Mouse (Mus musculus) spleen, adult 2 months (tissue): Measurements from ENCODE around the gene Preb. TPM values are rescaled to one million over a fixed set of nuclear protein-coding genes. Genes with fewer than 3 reads are reported as not detected.
A peak's percentile ranks its signal among the peaks of the same experiment; 100 is the strongest.

Source experiments
- DNase-seq, 2 experiments: peaks; one replicate each; pipeline versions ENCODE4 v3.0.0 to v3.0.0-alpha.2; 2012 to 2021; ENCODE audit warnings: low spot score in 2 of 2, low read depth in 1 of 2
- H3K27ac ChIP-seq: fragments of 200-500 bp; 2 replicates; pipeline ENCODE4 v1.5.1; 2012; ENCODE audit warnings: low read length, inconsistent platforms; ENCODE audit not compliant: insufficient read depth
- H3K27me3 ChIP-seq: fragments of 200-500 bp; 2 replicates; pipeline ENCODE4 v1.6.1; 2012; ENCODE audit warnings: mild to moderate bottlenecking, moderate library complexity, low read length, inconsistent platforms; ENCODE audit not compliant: control insufficient read depth, insufficient read depth
- H3K36me3 ChIP-seq: fragments of 200-500 bp; 2 replicates; pipeline ENCODE4 v1.6.1; 2012; ENCODE audit warnings: mild to moderate bottlenecking, low read length, inconsistent platforms; ENCODE audit not compliant: control insufficient read depth, insufficient read depth
- H3K4me1 ChIP-seq: fragments of 200-500 bp; 2 replicates; pipeline ENCODE4 v1.6.1; 2011; ENCODE audit warnings: inconsistent platforms; ENCODE audit not compliant: control insufficient read depth, insufficient read depth, insufficient read length
- H3K4me3 ChIP-seq: fragments of 200-500 bp; 2 replicates; pipeline ENCODE4 v1.5.1; 2011; ENCODE audit warnings: mild to moderate bottlenecking, inconsistent platforms; ENCODE audit not compliant: insufficient read depth, insufficient read length; ENCODE audit errors: extremely low read depth
- CTCF ChIP-seq: fragments of 200-500 bp; IDR thresholded peaks from 2 replicates; pipeline ENCODE4 v1.5.1; 2011; ENCODE audit warnings: mild to moderate bottlenecking, inconsistent platforms; ENCODE audit not compliant: insufficient read depth, insufficient read length, insufficient replicate concordance; ENCODE audit errors: extremely low read depth
- POLR2A ChIP-seq: fragments of 200-500 bp; IDR thresholded peaks from 2 replicates; pipeline ENCODE4 v1.6.1; 2011; ENCODE audit warnings: low read depth, low read length, inconsistent platforms
- WGBS: fragments of 180-500 bp; shearing (Covaris S2); methylation state at CpG from one replicate; pipeline ENCODE4 v1.1.7; 2018; 5-methylcytosine and 5-hydroxymethylcytosine counted together
- polyA plus RNA-seq: library from polyadenylated mRNA; depleted of rRNA; stranded (reverse); fragments of >200 nt; gene quantifications from 2 replicates; pipeline ENCODE4 v1.2.3, GENCODE M21; 2012; rRNA removed

Preb gene
- polyA plus RNA-seq, 1 experiment = 227 TPM

- WGBS = under 1% methylated on average over 58 of the region's 58 CpGs
- peak; percentile 91 to 97 for DNase-seq
- Histone ChIP-seq H3K4me1 (no peaks in the 10 kb centered on the region; the same call in 1 of the 2 replicates), H3K4me3 (peak within 1 kb of the TSS; percentile 85), H3K36me3 (peaks cover 15% of the 10 kb centered on the region), H3K27me3 (no peaks in the 10 kb centered on the region), H3K27ac (peak within 1 kb of the TSS; percentile 82)
- TF ChIP-seq CTCF = no peak
- TF ChIP-seq POLR2A = peak; percentile 72
Measured at GRCm38 (mm10) chr5:30907413-30908059, 52.6 kb downstream of the Preb start, which contains the start of gene Ost4. Gene Ost4, minus strand, starts transcription at chr5:30907788.

- WGBS = 94% methylated on average over 5 of the region's 5 CpGs
- H3K4me3 ChIP-seq = no peak overlapping the region
- no peak overlapping the region for H3K27ac ChIP-seq
- H3K27me3 ChIP-seq = no peaks in the 10 kb centered on the region
- H3K4me1 ChIP-seq = no peaks in the 10 kb centered on the region
- peaks cover 20% of the 10 kb centered on the region for H3K36me3 ChIP-seq
- no peak for DNase-seq
- TF ChIP-seq POLR2A (no peak), CTCF (no peak)
Measured at GRCm38 (mm10) chr5:30901860-30902259, 58.3 kb downstream of the Preb start.

Other genes with a start within 250 kb of the Preb start
- 0.06 and 0.15 TPM in 2 replicates for gene Dpysl5, start 248.8 kb downstream of the Preb start, polyA plus RNA-seq
- gene Mapre3, start 145.7 kb downstream of the Preb start, polyA plus RNA-seq = 12.2 TPM in 2 replicates
- gene Tmem214, start 92.3 kb downstream of the Preb start, polyA plus RNA-seq = 60.3 and 67.4 TPM in 2 replicates
- gene Agbl5, start 71.7 kb downstream of the Preb start, polyA plus RNA-seq = 11.6 and 16.1 TPM in 2 replicates
- 143 and 161 TPM in 2 replicates for gene Ost4, start 52.6 kb downstream of the Preb start, polyA plus RNA-seq
- 83.9 and 104 TPM in 2 replicates for gene Emilin1, start 47.0 kb downstream of the Preb start, polyA plus RNA-seq
- gene Khk, start 38.9 kb downstream of the Preb start, polyA plus RNA-seq = 28.0 and 30.2 TPM in 2 replicates
- gene Cgref1, start 14.8 kb downstream of the Preb start, polyA plus RNA-seq = 0.47 and 0.76 TPM in 2 replicates
- gene Tcf23, start 8.3 kb upstream of the Preb start, polyA plus RNA-seq = 0.29 and 0.34 TPM in 2 replicates
- gene Atraid, start 88.0 kb upstream of the Preb start, polyA plus RNA-seq = 43.9 and 53.5 TPM in 2 replicates
- gene Slc5a6, start 88.6 kb upstream of the Preb start, polyA plus RNA-seq = 16.0 and 16.3 TPM in 2 replicates
- gene Cad, start 94.4 kb upstream of the Preb start, polyA plus RNA-seq = 44.0 and 52.5 TPM in 2 replicates
- not detected in 2 replicates for gene Dnajc5g, start 145.9 kb upstream of the Preb start, polyA plus RNA-seq
- 0.08 and 0.09 TPM in 2 replicates for gene Slc30a3, start 147.9 kb upstream of the Preb start, polyA plus RNA-seq
- not detected in 2 replicates for gene Trim54, start 156.4 kb upstream of the Preb start, polyA plus RNA-seq
- gene Ucn, start 178.5 kb upstream of the Preb start, polyA plus RNA-seq = not detected in 2 replicates
- gene Mpv17, start 193.9 kb upstream of the Preb start, polyA plus RNA-seq = 32.0 and 34.9 TPM in 2 replicates
- 1.4 and 2.1 TPM in 2 replicates for gene Gm29609, start 219.6 kb upstream of the Preb start, polyA plus RNA-seq
- gene Gtf3c2, start 219.8 kb upstream of the Preb start, polyA plus RNA-seq = 47.3 and 48.9 TPM in 2 replicates
- 58.4 and 66.9 TPM in 2 replicates for gene Snx17, start 232.9 kb upstream of the Preb start, polyA plus RNA-seq
- 31.9 and 40.4 TPM in 2 replicates for gene Eif2b4, start 233.1 kb upstream of the Preb start, polyA plus RNA-seq
- 49.3 and 79.8 TPM in 2 replicates for gene Zfp513, start 241.9 kb upstream of the Preb start, polyA plus RNA-seq